Mouse (Mus musculus) liver, embryonic 14.5 days (tissue): ENCODE results near the gene Diaph3.

Experiments
- CTCF ChIP-seq: IDR thresholded peaks from 2 replicates; pipeline ENCODE4 v1.5.1; 2016; ENCODE audit warnings: antibody characterized with exemption, low read depth, control low read depth
- EP300 ChIP-seq: IDR thresholded peaks from 2 replicates; pipeline ENCODE4 v1.6.1; 2016; ENCODE audit warnings: antibody characterized with exemption, low read depth

GRCm38 (mm10) chr14:87169151-87169550 is 28.1 kb upstream of the Diaph3 start:
- TF ChIP-seq EP300 = no peak
- no peak for TF ChIP-seq CTCF
